Mouse (Mus musculus): ENCODE measurements at regions not wholly inside any gene's neighbourhood (a gene's known extent, or its start where the extent isn't known, plus 50 kb on each side); places are given as distances from the start of the nearest gene placed in this dataset.

DNA sequence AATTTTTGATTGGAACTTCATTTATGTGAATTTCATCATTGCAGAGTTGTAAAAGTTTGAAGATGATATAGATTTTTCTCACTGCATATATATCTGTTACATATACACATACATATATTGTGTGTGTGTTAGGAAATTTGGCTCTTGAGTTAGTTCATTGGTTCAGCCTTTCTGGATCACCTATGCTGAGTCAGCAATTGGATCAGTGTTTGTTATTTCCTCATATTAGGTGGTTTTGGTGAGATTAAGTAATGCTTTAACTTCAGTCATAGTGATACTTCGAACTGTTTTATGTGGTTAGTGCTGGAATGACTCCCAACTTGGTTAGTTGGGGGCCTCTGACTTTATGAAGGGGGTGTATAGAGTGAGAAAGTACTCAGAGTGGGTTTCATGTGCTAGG, 138.7 kb upstream of the Tle4 start:
- TF ChIP-seq CTCF (IDR thresholded peaks at IDR 0.05; ENCODE audit: low read depth) (no peak), EP300 (optimal IDR thresholded peaks at IDR 0.05) (no peak)

Data from stomach, postnatal 0 days (tissue).